Mouse (Mus musculus) forebrain, embryonic 14.5 days (tissue): ENCODE measurements around the gene Chrnb2. TPM values are rescaled to one million over a fixed set of nuclear protein-coding genes. Genes with fewer than 3 reads are reported as not detected.

ENCODE experiments used
- ATAC-seq: fragments of 200-750 bp; cut with Nextera tagmentation; 2 replicates; pipeline ENCODE4 v1.8.0; 2017; ENCODE audit warnings: mild to moderate bottlenecking, moderate library complexity
- DNase-seq: peaks from one replicate; pipeline ENCODE4 v3.0.0-alpha.2; 2015; ENCODE audit warnings: low spot score
- H3K27ac ChIP-seq: fragments of 300-500 bp; sonication (generic); 2 replicates; pipeline ENCODE4 v1.5.1; 2014; ENCODE audit warnings: low read depth, mild to moderate bottlenecking, control low read depth, low read length, moderate library complexity
- H3K27me3 ChIP-seq: fragments of 300-500 bp; sonication (generic); replicated peaks from 2 replicates; pipeline ENCODE4 v1.6.1; 2014; ENCODE audit warnings: low read length, control low read depth, mixed read lengths; ENCODE audit not compliant: control insufficient read depth, insufficient read depth
- H3K36me3 ChIP-seq: fragments of 300-500 bp; sonication (generic); 2 replicates; pipeline ENCODE4 v1.6.1; 2014; ENCODE audit warnings: low read length, control low read depth; ENCODE audit not compliant: control insufficient read depth, insufficient read depth
- H3K4me1 ChIP-seq: fragments of 300-500 bp; sonication (generic); 2 replicates; pipeline ENCODE4 v1.6.1; 2014; ENCODE audit warnings: antibody characterized with exemption, low read length, control low read depth; ENCODE audit not compliant: control insufficient read depth, insufficient read depth
- H3K4me2 ChIP-seq: fragments of 300-500 bp; sonication (generic); 2 replicates; pipeline ENCODE4 v1.6.1; 2014; ENCODE audit warnings: mild to moderate bottlenecking, control low read depth, low read length
- H3K4me3 ChIP-seq: fragments of 300-500 bp; sonication (generic); 2 replicates; pipeline ENCODE4 v1.5.1; 2014; ENCODE audit warnings: low read depth, low read length, control low read depth
- H3K9ac ChIP-seq: fragments of 300-500 bp; sonication (generic); 2 replicates; pipeline ENCODE4 v1.6.1; 2014; ENCODE audit warnings: mild to moderate bottlenecking, low read length, control low read depth, moderate library complexity
- H3K9me3 ChIP-seq: fragments of 300-500 bp; sonication (generic); replicated peaks from 2 replicates; pipeline ENCODE4 v1.6.1; 2016; ENCODE audit warnings: low read length, control low read depth, mixed read lengths; ENCODE audit not compliant: control insufficient read depth
- WGBS: fragments of 180-500 bp; shearing (Covaris S2); extraction: QIAGEN DNeasy Blood & Tissue Kit; methylation state at CpG from one replicate; pipeline ENCODE4 v1.1.7; 2014; 5-methylcytosine and 5-hydroxymethylcytosine counted together
- polyA plus RNA-seq: library from polyadenylated mRNA; unstranded; fragments of >200 nt; fragmentation: Nextera tagmentation; extraction: Ambion mirVana; gene quantifications from 2 replicates; pipeline ENCODE4 v1.2.1, GENCODE M21; 2014

Gene Chrnb2
- polyA plus RNA-seq, result 22.7 and 25.5 TPM in 2 replicates

DNA sequence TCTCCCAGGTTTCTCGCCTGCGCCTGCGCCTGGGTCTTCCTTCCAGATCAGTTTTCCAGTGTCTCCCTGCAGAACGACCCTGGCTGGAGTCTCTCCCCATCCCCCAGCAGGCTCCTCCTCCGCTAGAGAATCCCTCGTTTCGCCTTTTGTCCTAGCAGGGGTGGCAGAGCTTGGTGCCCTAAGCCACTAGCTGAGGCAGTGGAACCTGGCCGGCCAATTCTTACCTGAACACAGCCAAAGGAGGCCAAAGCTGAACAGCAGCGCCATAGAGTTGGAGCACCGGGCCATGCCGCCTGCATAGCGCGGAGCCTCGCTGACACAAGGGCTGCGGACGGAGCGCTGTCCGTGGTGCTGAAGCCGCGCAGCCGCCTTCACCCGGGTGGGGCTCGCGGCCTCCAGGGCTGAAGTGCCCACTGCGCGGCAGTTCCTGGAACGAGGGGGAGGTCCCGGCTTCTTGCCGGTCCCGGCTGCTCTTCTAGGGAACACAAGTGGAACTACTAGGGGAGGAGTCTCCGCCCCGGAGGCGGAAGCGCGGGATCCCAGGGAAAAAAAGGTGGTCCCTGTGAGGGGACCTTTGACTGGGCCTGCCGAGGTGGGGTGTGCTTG, at the start of gene Chrnb2:
Chrnb2 (minus strand) TSS at position 514 of the 606 bp plus-strand sequence.
- peak within 1 kb of the TSS; percentile 80 for H3K27ac ChIP-seq
- peaks cover 26% of the 10 kb centered on the region for H3K4me1 ChIP-seq
- DNase-seq (peak; percentile 76), ATAC-seq (peak; percentile 73)
- H3K4me3 ChIP-seq, result peak within 1 kb of the TSS; percentile 66
- H3K9me3 ChIP-seq, result no peaks in the 10 kb centered on the region
- H3K4me2 ChIP-seq, result peak within 1 kb of the TSS; percentile 66
- H3K9ac ChIP-seq, result peak within 1 kb of the TSS; percentile 77
- H3K27me3 ChIP-seq, result no peaks in the 10 kb centered on the region
- under 1% methylated on average over 36 of the region's 36 CpGs for WGBS
- peaks cover 26% of the 10 kb centered on the region for H3K36me3 ChIP-seq

DNA sequence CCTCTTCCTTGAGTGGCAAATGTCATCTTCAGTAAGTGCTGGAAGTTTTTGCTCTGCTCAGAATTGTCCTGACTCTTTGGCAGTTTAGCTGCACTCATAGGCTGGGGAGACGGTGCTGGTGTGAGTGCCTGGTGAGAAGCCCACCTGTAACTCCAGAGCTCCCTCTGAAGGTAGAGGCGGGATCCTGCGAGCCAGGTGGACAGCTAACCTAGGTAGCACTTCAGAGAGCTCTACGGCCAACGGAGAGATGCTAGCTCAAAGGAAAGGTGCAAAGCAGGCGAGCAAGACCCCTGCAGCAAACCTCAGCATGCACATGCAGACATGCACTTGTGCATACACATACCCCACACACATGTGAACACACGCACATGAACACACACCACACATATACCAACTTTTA, 49.6 kb upstream of the Chrnb2 start:
- WGBS, result 77% methylated on average over 7 of the region's 7 CpGs
- no peaks in the 10 kb centered on the region for H3K36me3 ChIP-seq
- no peak for DNase-seq

DNA sequence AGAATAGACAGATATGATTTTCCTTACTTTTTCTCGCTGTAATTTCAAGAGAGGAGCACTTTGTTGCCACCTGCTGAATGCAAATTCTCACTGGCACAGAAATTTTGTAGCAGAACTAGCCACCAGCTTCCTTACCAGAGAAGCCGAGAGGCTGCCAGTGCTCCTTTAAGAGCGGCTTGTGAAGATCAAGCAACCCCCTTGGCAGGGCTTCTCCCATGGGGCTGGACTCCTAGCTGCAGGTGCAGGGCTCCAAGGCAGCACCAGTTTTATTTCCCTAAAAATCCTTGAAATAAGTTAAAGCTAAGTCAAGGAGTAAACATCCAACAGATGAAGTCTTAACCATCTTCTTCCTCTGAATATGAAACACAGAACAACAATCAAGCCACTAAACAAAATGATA, 47.7 kb upstream of the Chrnb2 start:
- Histone ChIP-seq H3K27ac (no peak overlapping the region), H3K36me3 (no peaks in the 10 kb centered on the region), H3K27me3 (no peaks in the 10 kb centered on the region), H3K9ac (no peak overlapping the region), H3K4me2 (no peak overlapping the region), H3K9me3 (no peaks in the 10 kb centered on the region), H3K4me3 (no peak overlapping the region), H3K4me1 (no peaks in the 10 kb centered on the region)
- DNase-seq, result no peak
- WGBS, result 72% methylated on average over 3 of the region's 3 CpGs
- ATAC-seq, result no peak

More for the DNA sequence above, 49.6 kb upstream of the Chrnb2 start:
- no peaks in the 10 kb centered on the region for H3K27me3 ChIP-seq
- no peak overlapping the region for H3K27ac ChIP-seq
- no peak overlapping the region for H3K4me3 ChIP-seq
- H3K4me2 ChIP-seq, result no peak overlapping the region
- no peaks in the 10 kb centered on the region for H3K4me1 ChIP-seq
- ATAC-seq, result no peak
- H3K9ac ChIP-seq, result no peak overlapping the region
- no peaks in the 10 kb centered on the region for H3K9me3 ChIP-seq

DNA sequence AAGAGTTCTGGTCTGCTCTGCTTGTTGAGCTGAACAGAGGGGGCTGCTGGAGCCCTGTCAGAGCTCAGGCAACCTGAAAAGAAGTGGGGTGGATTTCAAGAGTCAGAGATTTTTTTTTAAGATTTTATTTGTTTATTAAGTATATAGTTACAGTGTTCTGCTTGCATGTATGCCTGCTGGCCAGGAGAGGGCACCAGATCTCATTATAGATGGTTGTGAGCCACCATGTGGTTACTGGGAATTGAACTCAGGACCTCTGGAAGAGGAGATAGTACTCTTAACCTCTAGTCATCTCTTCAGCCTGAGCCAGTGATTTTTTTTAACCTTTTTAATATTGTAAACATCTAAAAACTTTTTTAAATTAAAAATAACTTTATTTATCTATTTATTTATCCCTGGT, 46.4 kb upstream of the Chrnb2 start:
- ATAC-seq (no peak), DNase-seq (no peak)

DNA sequence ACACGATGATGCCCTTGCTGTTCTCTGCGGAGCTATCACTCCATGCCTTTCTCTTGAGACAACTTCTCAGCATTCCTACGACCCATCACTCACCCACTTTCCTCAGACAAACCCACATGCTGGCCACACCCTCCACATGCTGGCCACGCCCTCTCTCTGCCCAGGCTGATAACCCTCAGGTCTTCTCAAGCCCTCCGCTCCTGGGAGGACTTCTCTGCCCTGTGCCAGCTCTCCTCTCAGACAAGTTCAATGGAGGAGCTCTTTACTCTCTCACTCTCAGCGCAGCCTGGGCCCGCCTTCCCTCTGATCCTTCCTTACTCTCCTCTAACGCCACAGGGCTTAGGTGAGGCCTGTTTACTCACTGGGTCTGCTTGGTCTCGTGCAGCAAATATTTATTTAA, 44.2 kb upstream of the Chrnb2 start:
- Histone ChIP-seq H3K9me3 (no peaks in the 10 kb centered on the region), H3K27me3 (no peaks in the 10 kb centered on the region), H3K4me3 (no peak overlapping the region), H3K27ac (no peak overlapping the region), H3K9ac (no peak overlapping the region), H3K4me2 (no peak overlapping the region), H3K4me1 (no peaks in the 10 kb centered on the region), H3K36me3 (no peaks in the 10 kb centered on the region)
- DNase-seq, result no peak
- no peak for ATAC-seq
- 65% methylated on average over 9 of the region's 9 CpGs for WGBS

More for the DNA sequence above, 46.4 kb upstream of the Chrnb2 start:
- H3K27me3 ChIP-seq, result no peaks in the 10 kb centered on the region
- no peaks in the 10 kb centered on the region for H3K36me3 ChIP-seq
- H3K4me1 ChIP-seq, result no peaks in the 10 kb centered on the region
- H3K4me2 ChIP-seq, result no peak overlapping the region
- no peaks in the 10 kb centered on the region for H3K9me3 ChIP-seq
- no peak overlapping the region for H3K27ac ChIP-seq
- H3K9ac ChIP-seq, result no peak overlapping the region
- no peak overlapping the region for H3K4me3 ChIP-seq

- H3K4me1 ChIP-seq, result no peaks in the 10 kb centered on the region
- no peak for DNase-seq
- ATAC-seq, result no peak
- H3K27ac ChIP-seq, result no peak overlapping the region
- no peaks in the 10 kb centered on the region for H3K9me3 ChIP-seq
- WGBS, result 85% methylated on average over 5 of the region's 5 CpGs
- no peak overlapping the region for H3K4me2 ChIP-seq
- no peak overlapping the region for H3K4me3 ChIP-seq
- no peaks in the 10 kb centered on the region for H3K36me3 ChIP-seq
- H3K9ac ChIP-seq, result no peak overlapping the region
- no peaks in the 10 kb centered on the region for H3K27me3 ChIP-seq
Observed at GRCm38 (mm10) chr3:89807881-89808280, 43.4 kb upstream of the Chrnb2 start.

DNA sequence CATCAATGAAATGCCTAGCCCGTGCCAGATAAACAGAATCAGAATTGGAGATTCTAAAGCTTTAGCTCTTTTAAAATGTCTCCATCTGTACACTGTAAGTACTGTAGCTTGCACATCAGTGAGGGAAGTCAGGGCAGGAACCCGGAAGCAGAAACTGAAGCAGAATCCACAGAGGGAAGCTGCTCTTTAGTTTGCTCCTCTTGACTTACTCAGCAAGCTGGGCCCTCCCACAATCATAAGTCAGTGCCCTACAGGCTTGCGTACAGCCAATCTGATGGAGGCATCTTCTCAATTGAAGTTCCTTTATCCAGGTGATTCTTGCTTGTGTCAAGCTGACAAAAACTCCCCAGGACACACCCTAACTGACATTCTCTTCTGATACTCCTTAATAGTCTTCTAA, 42.7 kb upstream of the Chrnb2 start:
- Histone ChIP-seq H3K9ac (no peak overlapping the region), H3K4me2 (no peak overlapping the region), H3K4me3 (no peak overlapping the region), H3K4me1 (no peaks in the 10 kb centered on the region), H3K36me3 (no peaks in the 10 kb centered on the region), H3K27ac (no peak overlapping the region), H3K9me3 (no peaks in the 10 kb centered on the region), H3K27me3 (no peaks in the 10 kb centered on the region)
- no peak for DNase-seq
- 97% methylated on average over 3 of the region's 3 CpGs for WGBS
- no peak for ATAC-seq

- Histone ChIP-seq H3K27me3 (no peaks in the 10 kb centered on the region), H3K9me3 (no peaks in the 10 kb centered on the region), H3K4me3 (no peak overlapping the region), H3K27ac (no peak overlapping the region), H3K4me1 (no peaks in the 10 kb centered on the region), H3K4me2 (no peak overlapping the region), H3K9ac (no peak overlapping the region), H3K36me3 (no peaks in the 10 kb centered on the region)
- 93% methylated on average over 2 of the region's 2 CpGs for WGBS
- ATAC-seq (no peak), DNase-seq (no peak)
Observed at GRCm38 (mm10) chr3:89806751-89807150, 42.3 kb upstream of the Chrnb2 start.

DNA sequence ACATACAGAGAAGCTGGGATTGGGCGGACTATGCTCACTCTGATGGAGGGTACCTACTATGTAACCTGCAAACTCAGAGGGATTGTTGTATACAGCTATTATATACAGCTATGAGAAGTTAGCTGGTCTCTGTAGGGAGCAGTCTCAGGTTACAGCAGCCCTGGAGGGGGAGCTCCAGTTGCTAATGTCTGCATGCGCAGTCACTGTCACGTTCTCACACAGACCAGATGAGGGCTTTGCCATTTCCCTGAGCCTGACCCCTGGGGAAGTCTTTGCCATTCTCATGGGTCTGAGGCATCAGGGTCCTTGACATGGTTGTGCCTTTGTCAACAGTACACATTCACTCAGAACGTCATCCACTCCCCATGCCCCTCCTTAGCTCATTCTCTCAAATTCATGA, 40.7 kb upstream of the Chrnb2 start:
- Histone ChIP-seq H3K27me3 (no peaks in the 10 kb centered on the region), H3K4me3 (no peak overlapping the region), H3K4me1 (no peaks in the 10 kb centered on the region), H3K4me2 (no peak overlapping the region), H3K36me3 (no peaks in the 10 kb centered on the region), H3K9ac (no peak overlapping the region), H3K27ac (no peak overlapping the region), H3K9me3 (no peaks in the 10 kb centered on the region)
- ATAC-seq, result no peak
- 67% methylated on average over 4 of the region's 4 CpGs for WGBS
- DNase-seq, result no peak
